8 mouse cellular contexts compared by ENCODE assay signal in genomic region chr3:68492513-68492912, GRCm38 (mm10).
DNase-seq lines count a peak whose midpoint lies in the region; ATAC-seq and TF ChIP-seq lines count a peak whose summit lies in the region.

No protein-coding gene starts in this region.

- 11% methylated on average over 3 of the region's 3 CpGs for WGBS in embryonic facial prominence, embryonic 15.5 days
- 31% methylated on average over 3 of the region's 3 CpGs for WGBS in hindbrain, postnatal 0 days
- WGBS in liver, postnatal 0 days (ENCODE audit: insufficient replicate concordance) = 50% methylated on average over 3 of the region's 3 CpGs

- H3K9me3 ChIP-seq in ES-E14 (ENCODE audit: control insufficient read depth, insufficient read depth, low read depth, low read length) = no peaks in the 10 kb centered on the region
- H3K9me3 ChIP-seq in embryonic facial prominence, embryonic 15.5 days (replicated peaks) = no peaks in the 10 kb centered on the region
- H3K9me3 ChIP-seq in hindbrain, postnatal 0 days (ENCODE audit: low read length) = no peaks in the 10 kb centered on the region
- H3K9me3 ChIP-seq in liver, postnatal 0 days (ENCODE audit: low read length) = no peaks in the 10 kb centered on the region

- H3K9ac ChIP-seq in ES-E14 (ENCODE audit: insufficient read depth, low read depth, low read length, poor library complexity, severe bottlenecking) = peak overlapping the region; percentile 93; the same call in 1 of the 2 replicates
- no peak overlapping the region for H3K9ac ChIP-seq in embryonic facial prominence, embryonic 15.5 days
- H3K9ac ChIP-seq in hindbrain, postnatal 0 days (replicated peaks; ENCODE audit: low read length) = no peak overlapping the region
- H3K9ac ChIP-seq in liver, postnatal 0 days (replicated peaks) = no peak overlapping the region

- in situ Hi-C loops in ES-E14 (cut with MboI; ENCODE audit: low sequenced_read_pairs in 2 of 2, unreplicated experiment in 2 of 2) = no loop called here

- DNase-seq in ES-E14 (ENCODE audit: low read depth, low spot score) = peak; percentile 79
- DNase-seq in hindbrain, postnatal 0 days (ENCODE audit: low spot score) = no peak
- DNase-seq in liver, postnatal 0 days = no peak
- DNase-seq in cerebellum, postnatal 10 days = no peak
- no peak for DNase-seq in adipocyte (ENCODE audit: low spot score)
- DNase-seq in urinary bladder, adult 2 months (ENCODE audit: low spot score) = no peak
- no peak for DNase-seq in urinary bladder, adult 18-20 months (ENCODE audit: low spot score in 2 of 2)

- peak overlapping the region; percentile 81 to 93 for H3K4me3 ChIP-seq in ES-E14 (ENCODE audit: insufficient read depth in 1 of 2, low read depth in 1 of 2, low read length in 2 of 2, poor library complexity in 1 of 2, severe bottlenecking in 1 of 2)
- peak overlapping the region; percentile 57 for H3K4me3 ChIP-seq in embryonic facial prominence, embryonic 15.5 days (replicated peaks)
- H3K4me3 ChIP-seq in hindbrain, postnatal 0 days (ENCODE audit: low read length) = no peak overlapping the region
- no peak overlapping the region for H3K4me3 ChIP-seq in liver, postnatal 0 days (ENCODE audit: low read depth, low read length)

- TF ChIP-seq EP300 in liver, postnatal 0 days (IDR thresholded peaks at IDR 0.05; ENCODE audit: low read depth) = no peak

- H3K4me1 ChIP-seq in ES-E14 (ENCODE audit: control insufficient read depth in 2 of 2, insufficient read depth in 2 of 2, low read length in 2 of 2, poor library complexity in 1 of 2) = peaks cover 10 to 15% of the 10 kb centered on the region in 2 experiments
- peaks cover 32% of the 10 kb centered on the region for H3K4me1 ChIP-seq in embryonic facial prominence, embryonic 15.5 days
- H3K4me1 ChIP-seq in hindbrain, postnatal 0 days (ENCODE audit: insufficient read depth, low read length) = peaks cover 5% of the 10 kb centered on the region; the same call in 1 of the 2 replicates
- H3K4me1 ChIP-seq in liver, postnatal 0 days (ENCODE audit: insufficient read depth) = peaks cover 19% of the 10 kb centered on the region

- TF ChIP-seq CTCF in hindbrain, postnatal 0 days (IDR thresholded peaks at IDR 0.05; ENCODE audit: low read depth) = no peak
- TF ChIP-seq CTCF in liver, postnatal 0 days (IDR thresholded peaks at IDR 0.05; ENCODE audit: low read depth) = no peak

- ATAC-seq in embryonic facial prominence, embryonic 15.5 days (ENCODE audit: insufficient number of reproducible peaks, low FRiP score, low TSS enrichment, low read depth) = no peak
- ATAC-seq in hindbrain, postnatal 0 days = no peak
- ATAC-seq in liver, postnatal 0 days = no peak

- peak overlapping the region; percentile 98 for H3K27ac ChIP-seq in ES-E14 (ENCODE audit: insufficient read depth, low read depth, low read length, poor library complexity, severe bottlenecking)
- peak overlapping the region; percentile 87 for H3K27ac ChIP-seq in embryonic facial prominence, embryonic 15.5 days (replicated peaks)
- peak overlapping the region; percentile 68; the same call in 1 of the 2 replicates for H3K27ac ChIP-seq in hindbrain, postnatal 0 days
- H3K27ac ChIP-seq in liver, postnatal 0 days (ENCODE audit: low read depth) = 0 out of 2 replicates have a peak overlapping the region, but pooled peaks have one; percentile 6

- H3K36me3 ChIP-seq in ES-E14 (ENCODE audit: control insufficient read depth, insufficient read depth, low read length, poor library complexity, severe bottlenecking) = no peaks in the 10 kb centered on the region
- no peaks in the 10 kb centered on the region for H3K36me3 ChIP-seq in embryonic facial prominence, embryonic 15.5 days
- H3K36me3 ChIP-seq in hindbrain, postnatal 0 days (ENCODE audit: insufficient read depth, low read length) = no peaks in the 10 kb centered on the region
- no peaks in the 10 kb centered on the region for H3K36me3 ChIP-seq in liver, postnatal 0 days (replicated peaks; ENCODE audit: insufficient read depth, low read length)

- H3K4me2 ChIP-seq in embryonic facial prominence, embryonic 15.5 days (replicated peaks) = peak overlapping the region; percentile 99
- peak overlapping the region; percentile 91; the same call in 1 of the 2 replicates for H3K4me2 ChIP-seq in hindbrain, postnatal 0 days (ENCODE audit: low read depth, low read length)
- peak overlapping the region; percentile 96 for H3K4me2 ChIP-seq in liver, postnatal 0 days (ENCODE audit: low read depth, low read length)

- no peaks in the 10 kb centered on the region for H3K27me3 ChIP-seq in embryonic facial prominence, embryonic 15.5 days
- H3K27me3 ChIP-seq in hindbrain, postnatal 0 days (ENCODE audit: insufficient read depth, low read length) = no peaks in the 10 kb centered on the region
- peaks cover 43% of the 10 kb centered on the region for H3K27me3 ChIP-seq in liver, postnatal 0 days (ENCODE audit: insufficient read depth, low read length)

TF ChIP-seq in ES-E14, 5 proteins besides CTCF, POLR2A, EP300 and RAD21:
- peak; percentile 91 for TF ChIP-seq ZNF384 (IDR thresholded peaks at IDR 0.05; ENCODE audit: low read depth, low read length)
- TF ChIP-seq MAFK (IDR thresholded peaks at IDR 0.05; ENCODE audit: insufficient read depth, low read depth, low read length) = peak; percentile 20; the same call in 1 of the 2 replicates
- peak; percentile 51; the same call in 1 of the 2 replicates for TF ChIP-seq HCFC1 (IDR thresholded peaks at IDR 0.05; ENCODE audit: borderline replicate concordance, insufficient read depth, low read length)
- TF ChIP-seq ZC3H11A (IDR thresholded peaks at IDR 0.05; ENCODE audit: borderline replicate concordance, low read depth, low read length) = no peak
- TF ChIP-seq CHD2 (IDR thresholded peaks at IDR 0.05; ENCODE audit: low read depth, low read length) = peak; percentile 75

Comparison
In these comparisons a context has a peak if more than half of its experiments do, and no peak if none do; other contexts are left out.
1. H3K27ac ChIP-seq: peak in every context shown above with its lines; median percentile 98 in ES-E14; 87 in embryonic facial prominence, embryonic 15.5 days; 68 in hindbrain, postnatal 0 days; 6 in liver, postnatal 0 days.
2. H3K4me3 ChIP-seq: peak in ES-E14 (2 of 2) and embryonic facial prominence, embryonic 15.5 days (single experiment); none in hindbrain, postnatal 0 days (single experiment) and liver, postnatal 0 days (single experiment).
3. Peak in every context shown above with its lines, with median percentiles within 50 percentile points of each other: H3K4me2 ChIP-seq.